Mouse (Mus musculus) heart, adult 8-10 months (tissue): ENCODE results near the gene Cops4. TPM values are rescaled to one million over a fixed set of nuclear protein-coding genes. Genes with fewer than 3 reads are reported as not detected.

Experiments
- DNase-seq: peaks from one replicate; pipeline ENCODE4 v3.0.0; 2022; ENCODE audit warnings: low spot score
- total RNA-seq, 4 experiments: library from RNA; stranded (reverse); gene quantifications; 2 replicates each; pipeline ENCODE4 v1.2.4; 2022

Gene Cops4
- total RNA-seq, 4 experiments from 2014 or later = 82.5 to 94.0 (median 93.0) TPM

DNA sequence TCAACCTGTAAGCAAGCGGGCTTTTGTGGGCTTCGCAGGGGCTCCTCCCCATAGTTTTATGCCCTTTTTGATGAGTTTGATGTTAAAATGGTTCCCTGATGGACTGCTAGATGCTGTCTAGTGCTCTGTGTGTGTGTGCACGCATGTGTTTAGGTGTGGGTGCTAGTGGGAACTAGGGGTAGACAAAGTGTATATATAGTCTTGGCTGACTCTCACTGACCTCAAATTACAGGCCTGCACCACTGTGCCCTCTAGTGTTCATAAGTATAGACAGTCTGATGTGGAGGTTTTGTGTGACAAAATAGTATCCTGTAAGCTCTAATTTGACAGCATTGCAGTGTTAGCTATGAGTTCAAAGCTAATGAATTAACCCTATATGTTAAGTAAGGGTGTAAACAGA is 18.5 kb downstream of the Cops4 start:
- DNase-seq = peak; percentile 45

DNA sequence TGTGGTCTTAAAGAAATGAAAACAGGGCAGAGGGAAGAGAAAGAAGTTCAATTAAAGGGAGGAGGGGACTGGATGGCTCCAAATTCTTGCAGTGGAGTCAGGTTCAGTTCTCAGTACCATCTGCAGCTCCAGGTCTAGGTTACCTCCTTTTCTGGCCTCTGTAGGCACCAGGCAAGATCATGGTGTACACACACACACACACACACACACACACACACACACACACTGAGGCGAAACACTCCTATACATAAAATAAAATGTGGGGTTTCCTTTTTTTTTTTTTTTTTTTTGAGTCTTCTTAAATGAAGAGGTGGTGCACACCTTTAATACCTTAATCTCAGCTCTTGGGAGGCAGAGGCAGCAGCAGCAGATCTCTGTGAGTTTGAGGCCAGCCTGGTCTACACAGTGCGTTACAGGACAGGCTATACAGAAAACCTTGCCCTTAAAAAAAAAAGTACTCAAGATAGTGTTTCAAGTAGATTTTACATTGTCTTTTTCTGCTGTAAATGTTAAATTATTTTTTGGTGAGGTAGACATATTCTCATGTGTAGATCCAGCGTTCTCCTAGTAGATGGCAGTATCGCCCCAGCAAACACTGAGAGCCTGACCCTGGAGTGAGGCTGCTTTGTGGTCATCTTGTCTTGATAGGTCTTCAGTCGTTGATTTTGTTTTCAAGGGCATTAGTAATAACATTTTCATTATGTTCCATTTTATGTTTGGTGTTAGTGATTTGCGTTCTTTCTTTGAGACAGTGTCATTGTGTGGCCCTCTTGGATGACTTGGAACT is 28.4 kb downstream of the Cops4 start:
- no peak for DNase-seq

DNA sequence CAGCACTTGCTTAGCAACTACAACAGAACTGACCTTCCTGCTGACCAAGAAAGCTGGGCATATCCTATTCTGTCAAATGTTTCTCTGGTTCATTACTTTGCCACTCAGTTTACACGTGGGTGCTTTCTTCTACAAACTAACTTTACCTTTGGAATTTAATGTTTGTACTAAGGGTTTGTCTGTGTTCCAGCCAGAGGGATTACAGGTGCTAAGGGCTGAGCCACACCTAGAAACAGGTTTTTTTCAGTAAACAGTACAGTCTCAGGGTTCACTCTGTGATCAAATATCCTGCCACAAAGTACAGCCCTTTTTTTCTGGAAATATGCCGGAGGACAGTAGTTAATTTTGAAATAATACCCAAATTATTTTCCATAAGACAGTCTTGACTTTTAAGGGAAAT is 30.1 kb downstream of the Cops4 start:
- DNase-seq = no peak

DNA sequence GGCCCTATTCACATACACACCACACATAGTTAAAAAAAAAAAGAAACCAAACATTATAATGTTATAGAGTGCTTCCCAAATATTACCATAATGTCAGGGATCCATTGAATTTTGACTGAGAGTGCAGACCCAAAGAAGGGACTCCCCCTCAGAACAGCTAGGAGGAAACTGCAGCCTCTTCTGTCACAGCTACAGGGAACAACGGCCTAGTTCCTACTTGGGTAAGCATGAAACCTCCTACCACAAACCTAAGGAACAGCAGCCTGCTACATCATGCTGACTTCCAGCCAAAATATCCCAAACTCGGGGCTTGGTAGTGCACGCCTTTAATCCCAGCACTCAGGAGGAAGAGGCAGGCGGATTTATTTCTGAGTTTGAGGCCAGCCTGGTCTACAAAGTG is 31.2 kb downstream of the Cops4 start:
- no peak for DNase-seq

DNA sequence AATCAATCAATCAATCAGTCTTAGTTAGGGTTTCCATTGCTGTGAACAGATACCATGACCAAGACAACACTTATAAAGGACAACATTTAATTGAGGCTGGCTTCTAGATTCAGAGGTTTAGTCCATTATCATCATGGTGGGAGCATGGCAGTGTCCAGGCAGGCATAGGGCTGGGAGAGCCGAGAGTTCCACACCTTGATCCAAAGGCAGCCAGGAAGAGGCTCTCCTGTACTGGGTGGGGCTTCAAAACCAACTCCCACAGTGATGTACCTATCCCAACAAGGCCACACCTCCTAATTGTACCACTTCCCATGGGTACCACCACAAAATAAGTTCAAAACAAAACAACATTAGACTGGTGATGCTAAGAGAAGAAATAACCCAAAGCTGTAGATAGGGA is 32.0 kb downstream of the Cops4 start:
- DNase-seq = no peak

DNA sequence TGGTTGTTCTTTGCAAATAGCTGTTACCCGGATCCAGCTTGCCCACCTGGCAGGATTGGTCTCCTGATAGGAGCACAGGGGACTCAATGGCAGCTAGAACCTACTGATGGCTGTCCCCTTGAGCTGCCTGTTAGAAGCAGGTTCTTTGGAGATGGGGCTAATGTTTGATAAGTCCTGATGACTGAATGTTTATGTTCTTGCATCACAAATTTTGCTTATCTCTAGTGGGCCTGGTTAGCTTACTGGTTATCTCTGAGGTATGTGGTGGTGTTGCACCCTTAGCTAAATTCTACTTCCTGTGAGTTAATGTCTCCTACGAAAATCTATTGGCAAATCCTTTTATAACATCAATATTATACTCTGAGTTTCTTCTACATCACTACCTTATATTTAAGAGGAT is 33.8 kb downstream of the Cops4 start:
- no peak for DNase-seq

DNA sequence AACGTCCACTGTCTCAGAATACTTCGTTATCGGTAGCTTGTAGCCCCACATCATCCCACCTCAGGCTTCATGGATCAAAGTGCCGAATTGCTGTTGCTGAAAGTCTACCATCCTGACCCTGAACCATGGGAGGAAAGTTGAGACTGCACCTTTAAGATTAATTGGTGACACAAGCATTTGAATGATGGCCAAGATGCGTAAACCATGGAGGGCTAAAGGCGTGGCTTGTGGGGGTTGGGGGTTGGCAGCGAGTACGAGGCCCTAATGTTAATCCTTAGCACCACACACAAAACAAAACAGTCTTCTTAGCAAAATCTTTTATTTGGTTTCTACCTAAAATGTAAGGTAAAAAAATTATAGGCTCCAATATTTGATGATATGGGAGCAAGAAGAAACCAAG is 35.3 kb downstream of the Cops4 start:
- DNase-seq = no peak

DNA sequence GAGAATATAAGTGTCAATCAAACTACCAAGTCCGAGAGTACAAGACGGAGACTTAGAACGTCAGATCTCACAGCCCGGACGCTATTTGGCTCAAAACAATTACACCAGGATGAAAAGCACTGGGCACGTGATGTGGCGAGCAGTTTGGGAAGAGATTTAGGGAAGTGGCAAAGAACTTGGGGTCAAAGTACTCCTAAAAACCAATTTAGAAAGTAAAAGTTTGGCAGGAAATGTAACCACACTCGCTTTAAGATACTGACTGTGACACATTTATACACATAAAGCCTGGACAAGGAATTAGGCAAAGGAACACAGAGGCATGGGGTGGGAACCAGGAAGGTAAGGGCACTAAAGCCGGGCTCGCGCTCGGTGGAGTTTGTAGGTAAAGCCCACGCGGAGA is 38.9 kb downstream of the Cops4 start:
- no peak for DNase-seq

DNA sequence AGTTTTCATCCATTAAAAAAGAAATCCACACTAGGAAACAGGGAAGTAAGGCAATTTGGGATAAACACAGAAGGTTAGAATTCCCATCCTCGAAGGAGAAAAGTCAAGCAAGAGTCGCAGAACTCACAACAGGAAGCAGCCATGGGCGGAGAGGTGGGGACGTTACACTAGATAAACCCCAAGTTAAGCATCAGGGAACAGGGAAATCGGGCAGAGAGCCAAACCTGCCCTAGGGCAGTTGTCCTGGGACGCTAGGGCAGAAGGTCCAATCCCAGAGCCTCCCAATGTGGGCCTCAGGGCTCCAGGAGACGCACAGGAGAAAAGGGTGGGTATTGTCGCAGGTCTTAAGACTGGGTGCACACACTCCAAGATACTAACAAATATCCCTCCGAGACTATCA is 39.4 kb downstream of the Cops4 start:
- DNase-seq = no peak

DNA sequence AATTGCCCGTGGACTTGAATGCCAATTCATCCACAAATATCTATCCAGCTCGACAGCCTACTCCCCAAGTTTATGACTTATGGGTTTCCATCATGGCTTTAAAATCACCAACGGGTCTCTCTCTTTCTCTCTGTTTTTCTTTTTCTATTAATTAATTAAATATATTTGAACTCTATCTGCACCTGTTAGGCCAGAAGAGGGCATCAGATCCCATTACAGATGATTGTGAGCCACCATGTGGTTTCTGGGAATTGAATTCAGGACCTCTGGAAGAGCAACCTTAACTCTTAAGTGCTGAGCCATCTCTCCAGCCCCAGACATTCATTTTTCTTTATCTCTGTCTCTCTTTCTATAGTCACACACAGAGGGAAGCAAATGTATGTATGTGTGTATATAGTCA is 40.7 kb downstream of the Cops4 start:
- no peak for DNase-seq

DNA sequence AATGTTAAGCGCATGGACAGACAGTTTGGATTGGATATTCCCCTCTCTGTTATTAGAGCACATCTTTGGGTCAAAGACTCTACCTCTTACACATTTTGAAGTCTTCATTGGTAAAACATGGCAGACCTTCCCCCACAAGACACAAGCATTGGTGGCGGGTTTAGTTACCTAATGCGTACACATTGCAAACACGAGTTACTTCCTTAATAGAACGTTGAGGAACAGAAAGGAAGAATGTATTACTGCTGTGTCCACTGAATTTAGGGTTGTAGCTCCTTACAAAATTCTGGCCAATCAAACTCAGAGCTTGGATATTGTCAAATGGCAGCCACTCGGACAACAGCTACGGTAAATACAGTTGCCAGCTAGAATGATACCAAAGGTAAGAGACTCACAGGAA is 41.2 kb downstream of the Cops4 start:
- no peak for DNase-seq

DNA sequence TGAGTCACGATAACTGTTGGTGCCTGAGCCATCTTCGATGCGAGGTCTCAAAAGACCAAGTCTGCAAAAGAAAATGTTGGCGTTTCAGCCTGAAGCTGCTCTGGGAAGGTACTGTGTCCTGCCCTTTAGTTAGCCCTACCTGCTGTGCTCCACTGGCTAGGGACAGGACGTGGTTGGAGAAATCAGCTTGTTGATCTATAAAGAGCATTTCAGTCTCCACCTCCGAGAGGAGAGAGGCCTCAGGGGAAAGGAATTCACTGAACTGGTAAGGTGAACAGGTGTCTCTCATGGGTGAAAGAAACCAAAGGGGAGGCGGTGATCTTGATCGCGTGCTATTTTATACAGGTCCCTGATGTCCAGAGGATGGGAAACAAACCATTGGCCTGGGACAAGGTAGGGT is 44.6 kb downstream of the Cops4 start:
- no peak for DNase-seq

DNA sequence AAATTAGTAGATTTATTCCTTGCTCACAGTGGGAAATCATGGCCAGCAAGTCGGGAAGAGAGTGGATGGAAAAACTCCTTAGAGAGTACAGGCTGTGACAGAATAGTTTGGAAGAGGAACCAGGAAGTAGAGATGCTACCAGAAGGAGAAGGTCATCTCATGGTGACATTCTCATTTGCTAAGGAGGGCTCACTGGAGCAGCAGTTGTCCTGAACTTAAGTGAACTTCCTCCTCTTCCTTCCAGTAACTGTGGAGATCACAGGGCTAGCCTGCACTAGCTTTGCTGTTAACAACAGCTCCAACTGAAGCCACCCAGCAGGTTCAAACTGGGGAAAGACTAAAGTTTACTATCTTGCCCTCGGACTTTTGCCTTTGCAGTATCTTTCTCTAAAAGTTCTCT is 48.7 kb downstream of the Cops4 start:
- DNase-seq = no peak

DNA sequence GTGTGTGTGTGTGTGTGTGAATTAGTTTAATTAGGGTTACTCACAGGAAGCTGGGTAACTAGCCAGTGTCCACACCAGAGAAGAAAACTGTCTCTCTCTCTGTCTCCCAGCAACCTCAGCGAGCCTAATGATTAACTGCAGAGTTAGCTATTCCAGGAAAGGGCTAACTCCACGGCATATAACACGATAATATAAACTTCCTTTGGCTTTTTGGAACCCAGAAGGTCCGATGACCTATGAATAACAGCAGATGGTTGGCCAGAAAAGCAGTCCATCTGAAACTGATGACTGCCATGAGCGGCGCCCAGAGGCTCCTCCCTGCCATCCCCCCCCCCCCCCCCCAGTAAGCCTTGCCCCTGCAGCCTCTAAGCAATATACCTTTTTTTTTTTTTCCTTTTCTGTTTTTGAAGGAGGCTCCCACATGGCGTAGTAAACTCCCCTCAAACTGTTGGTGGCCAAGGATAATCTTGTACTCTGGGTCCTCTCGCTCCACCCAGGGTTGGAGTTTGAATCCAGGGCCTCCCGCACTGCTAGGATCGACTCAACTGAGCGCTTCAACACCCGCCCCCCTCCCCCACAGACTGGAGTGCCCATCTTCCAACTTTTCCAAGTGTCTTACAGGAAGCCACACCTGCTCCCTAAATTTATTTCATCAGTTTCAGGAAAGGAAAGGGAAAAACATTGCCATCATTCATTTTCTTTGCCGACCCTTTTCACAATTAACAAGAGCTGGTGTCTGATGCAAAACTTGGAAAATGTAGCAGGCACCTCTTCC is 49.3 kb downstream of the Cops4 start:
- DNase-seq = no peak

DNA sequence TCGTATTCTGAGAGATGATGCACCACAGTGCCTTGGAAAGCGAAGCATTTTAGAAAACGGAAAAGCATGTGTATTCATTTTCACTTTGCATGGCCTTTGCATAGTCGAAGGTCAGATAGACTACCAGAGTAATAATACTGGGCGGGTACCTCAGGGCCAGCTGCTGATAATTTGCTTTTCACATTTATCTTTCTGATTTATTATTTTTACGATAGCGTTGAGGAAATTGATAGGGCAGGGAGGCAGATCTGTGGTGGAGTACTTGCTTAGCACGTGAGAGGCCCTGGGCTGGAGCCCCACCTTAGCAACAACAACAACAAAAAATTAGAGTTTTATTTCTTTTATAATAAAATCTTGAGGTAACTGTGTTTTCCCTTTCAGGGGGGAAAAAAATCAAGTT is 50.1 kb downstream of the Cops4 start:
- DNase-seq = no peak

DNA sequence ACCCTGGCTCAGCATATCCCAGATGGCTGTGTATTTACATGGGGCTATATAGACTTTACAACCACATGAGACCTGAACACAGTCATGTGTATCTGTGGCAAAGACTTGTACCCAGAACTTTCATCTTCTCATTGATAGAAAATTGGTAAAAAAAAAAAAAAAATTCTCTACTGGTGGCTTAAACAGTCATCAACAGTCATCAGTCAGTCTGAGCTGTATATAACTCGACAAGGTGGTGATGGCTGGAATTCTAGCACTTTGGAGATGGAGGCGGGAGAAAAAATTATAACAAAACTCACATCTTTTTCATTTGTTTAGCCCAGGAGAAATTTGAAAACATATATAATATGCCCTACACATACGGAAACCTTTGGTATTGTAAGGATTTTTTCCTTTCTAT is 50.7 kb downstream of the Cops4 start:
- DNase-seq = no peak

DNA sequence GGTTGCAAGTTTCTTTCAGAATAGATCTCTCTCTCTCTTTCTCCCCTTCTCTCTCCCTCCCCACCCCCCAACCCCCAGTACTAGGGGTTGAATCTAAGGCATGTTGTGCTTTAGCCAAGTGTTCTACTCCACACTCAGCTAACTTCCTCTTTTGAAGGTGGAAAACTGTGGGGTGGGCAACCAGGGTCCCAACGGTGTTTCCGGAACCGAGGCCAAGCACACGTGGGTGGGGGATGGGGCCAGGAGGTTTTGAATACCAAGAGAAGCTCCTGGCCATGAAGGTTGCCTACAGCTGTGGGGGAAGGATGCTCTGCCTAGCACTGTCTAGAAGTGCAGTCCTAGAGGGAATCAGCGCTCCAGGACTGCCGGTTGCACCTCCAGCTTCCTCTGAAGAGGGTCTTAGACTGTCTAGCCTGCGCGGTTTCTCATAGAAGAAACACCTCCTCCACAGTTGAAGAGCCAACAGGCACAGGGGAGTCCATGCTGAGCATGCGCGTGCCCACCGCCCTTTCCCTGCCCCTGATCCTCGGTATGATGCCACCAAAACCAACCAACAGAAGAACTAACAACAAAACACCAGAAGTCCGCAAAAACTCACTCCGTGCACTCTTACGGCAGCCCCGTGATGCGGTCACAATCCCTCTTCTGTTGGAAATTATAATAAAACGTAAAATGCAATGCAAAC is 51.3 kb downstream of the Cops4 start:
- DNase-seq = no peak

DNA sequence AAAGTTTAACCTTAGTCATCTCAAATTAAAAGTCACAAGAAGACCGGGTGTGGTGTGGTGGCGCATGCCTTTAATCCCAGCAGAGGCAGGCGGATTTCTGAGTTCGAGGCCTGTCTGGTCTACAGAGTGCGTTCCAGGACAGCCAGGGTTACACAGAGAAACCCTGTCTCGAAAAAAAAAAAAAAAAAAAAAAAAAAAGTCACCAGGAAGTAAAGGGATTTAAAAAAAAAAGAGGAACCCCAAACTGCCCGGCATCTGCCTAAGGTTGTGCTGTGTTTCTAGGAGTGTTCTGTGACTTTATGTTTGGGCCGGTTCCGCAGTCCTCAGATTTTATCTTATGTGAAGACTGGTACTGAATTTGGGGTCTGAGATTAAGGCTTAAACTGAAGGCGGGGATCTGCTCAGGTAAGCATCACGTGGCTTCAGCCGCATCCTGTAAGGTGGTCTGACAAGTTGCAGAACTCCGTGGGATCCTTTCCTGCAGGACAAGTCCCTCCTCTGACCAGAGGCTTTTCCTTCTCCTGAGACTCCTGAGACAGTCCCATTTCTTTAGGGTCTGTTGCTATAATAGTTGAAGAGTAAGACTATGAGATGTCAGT is 52.0 kb downstream of the Cops4 start:
- no peak for DNase-seq

DNA sequence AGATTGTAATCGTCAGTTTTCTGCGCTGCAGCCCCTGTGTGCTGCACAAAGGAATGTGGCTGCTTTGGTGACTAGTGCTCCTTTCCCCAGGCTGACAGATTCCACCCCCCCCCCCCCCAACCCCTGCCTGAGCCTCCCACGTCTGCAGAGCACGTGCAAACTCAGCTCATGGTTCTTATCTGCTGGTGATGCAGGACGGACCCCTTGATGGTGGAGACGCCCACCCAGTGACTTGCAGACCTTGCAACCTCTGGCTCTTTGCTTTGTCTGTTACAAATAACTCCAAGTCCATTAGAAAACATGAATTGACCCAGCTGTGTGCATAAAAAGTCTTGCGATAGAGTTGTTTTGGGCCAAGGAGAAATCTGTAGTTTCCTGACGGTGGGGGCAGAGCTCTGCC is 52.6 kb downstream of the Cops4 start:
- no peak for DNase-seq

DNA sequence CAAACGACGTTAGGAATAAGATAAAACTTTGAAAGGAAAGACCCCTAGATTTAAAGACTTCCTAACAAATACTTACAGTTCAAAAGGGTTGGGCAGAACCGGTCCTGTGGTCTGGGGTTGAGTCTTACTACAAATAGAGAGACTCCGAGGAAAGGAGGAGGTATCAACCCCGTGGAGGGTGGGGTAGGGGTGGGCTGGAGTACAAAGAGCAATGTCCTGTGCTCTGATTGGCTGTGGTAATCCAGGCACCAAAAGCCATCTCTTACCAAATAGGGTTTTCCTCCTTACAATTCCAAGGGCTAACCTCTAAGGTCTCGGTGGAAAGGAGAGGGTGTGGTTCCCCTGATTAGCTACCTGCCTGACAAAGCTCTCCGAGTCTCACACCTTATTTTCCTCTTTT is 54.0 kb downstream of the Cops4 start, which contains the start of gene Plac8:
Gene Plac8 (minus strand): TSS at position 177 of the 400 bp plus-strand sequence.
- DNase-seq = no peak

DNA sequence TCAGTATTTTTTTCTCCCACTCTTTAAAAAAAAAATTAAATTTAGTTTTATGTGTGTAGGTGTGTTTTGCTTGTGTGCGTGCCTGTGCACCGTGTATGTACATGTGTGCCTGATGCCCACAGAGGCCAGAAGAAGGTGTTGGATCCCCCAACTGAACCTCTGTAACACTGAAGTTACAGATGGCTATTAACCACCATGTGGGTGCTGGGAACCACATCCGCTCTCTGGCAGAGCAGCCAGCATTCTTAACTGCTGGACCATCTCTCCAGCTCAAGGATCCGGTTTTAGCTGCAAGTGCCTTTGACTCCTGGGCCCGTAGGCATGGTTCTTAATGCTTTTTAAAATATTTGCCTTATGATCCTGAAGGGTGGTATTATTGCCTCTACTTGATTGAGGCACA is 55.1 kb downstream of the Cops4 start:
- no peak for DNase-seq

DNA sequence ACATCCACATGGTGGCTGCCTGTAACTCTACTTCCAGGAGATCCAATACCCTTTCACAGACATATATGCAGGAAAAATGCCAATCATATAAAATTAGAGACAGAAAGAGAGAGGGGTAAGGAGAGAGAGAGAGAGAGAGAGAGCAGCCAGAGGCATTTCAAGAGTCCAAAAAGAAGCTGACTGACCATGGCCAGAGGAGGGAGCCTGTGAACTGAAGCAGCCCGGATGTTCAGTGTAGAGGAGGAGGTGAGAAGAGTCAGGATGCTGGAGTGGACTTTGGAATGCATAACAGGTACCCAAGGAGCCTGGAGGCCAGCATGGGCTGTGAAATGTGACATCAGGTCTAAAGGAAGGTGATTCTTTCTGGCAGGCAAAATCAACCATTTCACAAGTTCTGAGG is 56.7 kb downstream of the Cops4 start:
- DNase-seq = no peak
